Mouse (Mus musculus) heart, postnatal 25 days (tissue): Measurements from ENCODE around the gene B830017H08Rik. TPM values are rescaled to one million over a fixed set of nuclear protein-coding genes. Genes with fewer than 3 reads are reported as not detected.

Experiments
- DNase-seq: peaks from one replicate; pipeline ENCODE4 v3.0.0; 2022; ENCODE audit warnings: low spot score
- intact Hi-C: fragments of 180-260 bp; cut with DNase I; formaldehyde crosslinking; loops from one replicate; pipeline ENCODE4 v1.15.1; 2025
- total RNA-seq, 2 experiments: library from RNA; stranded (reverse); gene quantifications; 2 replicates each; pipeline ENCODE4 v1.2.3; 2021

Gene B830017H08Rik
- total RNA-seq, 2 experiments from 2014 or later = not detected

- DNase-seq = no peak
- intact Hi-C loops = no loop called here
Observed at GRCm38 (mm10) chr16:17842437-17842836, 9.5 kb downstream of the B830017H08Rik start.

GRCm38 (mm10) chr16:17843701-17844365 lies 10.9 kb downstream of the B830017H08Rik start:
- intact Hi-C loops = no loop called here
- no peak for DNase-seq

GRCm38 (mm10) chr16:17848431-17848830 lies 15.5 kb downstream of the B830017H08Rik start:
- no peak for DNase-seq
- intact Hi-C loops = no loop called here

GRCm38 (mm10) chr16:17848928-17849327 lies 16.0 kb downstream of the B830017H08Rik start:
- intact Hi-C loops = no loop called here

GRCm38 (mm10) chr16:17849486-17849885 lies 16.6 kb downstream of the B830017H08Rik start:
- DNase-seq = no peak
- intact Hi-C loops = no loop called here

More at GRCm38 (mm10) chr16:17848928-17849327, 16.0 kb downstream of the B830017H08Rik start:
- no peak for DNase-seq

GRCm38 (mm10) chr16:17851331-17851730 lies 18.4 kb downstream of the B830017H08Rik start:
- intact Hi-C loops = no loop called here
- DNase-seq = no peak

- intact Hi-C loops = no loop called here
- DNase-seq = no peak
Observed at GRCm38 (mm10) chr16:17851860-17852259, 18.9 kb downstream of the B830017H08Rik start.

- intact Hi-C loops = no loop called here
- no peak for DNase-seq
Observed at GRCm38 (mm10) chr16:17853263-17853662, 20.3 kb downstream of the B830017H08Rik start.

GRCm38 (mm10) chr16:17857157-17857556 lies 24.2 kb downstream of the B830017H08Rik start:
- DNase-seq = no peak
- intact Hi-C loops = loop anchor here (5.0 kb wide), 1 partner anchor 130 kb away; no protein-coding TSS in a partner anchor

- DNase-seq = no peak
- intact Hi-C loops = loop anchor here (5.0 kb wide), 1 partner anchor 129 kb away; no protein-coding TSS in a partner anchor
Observed at GRCm38 (mm10) chr16:17858592-17858991, 25.7 kb downstream of the B830017H08Rik start.

- no peak for DNase-seq
Observed at GRCm38 (mm10) chr16:17865293-17865692, 32.4 kb downstream of the B830017H08Rik start.

GRCm38 (mm10) chr16:17865770-17866169 lies 32.8 kb downstream of the B830017H08Rik start:
- DNase-seq = no peak
- intact Hi-C loops = no loop called here

More at GRCm38 (mm10) chr16:17865293-17865692, 32.4 kb downstream of the B830017H08Rik start:
- intact Hi-C loops = no loop called here

- intact Hi-C loops = no loop called here
- no peak for DNase-seq
Observed at GRCm38 (mm10) chr16:17871248-17871647, 38.3 kb downstream of the B830017H08Rik start.

- no peak for DNase-seq
- intact Hi-C loops = no loop called here
Observed at GRCm38 (mm10) chr16:17872995-17873394, 40.1 kb downstream of the B830017H08Rik start.

- intact Hi-C loops = no loop called here
- DNase-seq = no peak
Observed at GRCm38 (mm10) chr16:17875174-17875573, 42.3 kb downstream of the B830017H08Rik start.

GRCm38 (mm10) chr16:17876096-17876495 lies 43.2 kb downstream of the B830017H08Rik start:
- intact Hi-C loops = no loop called here
- no peak for DNase-seq

GRCm38 (mm10) chr16:17879571-17879970 lies 46.6 kb downstream of the B830017H08Rik start:
- no peak for DNase-seq
- intact Hi-C loops = no loop called here

- intact Hi-C loops = no loop called here
- DNase-seq = no peak
Observed at GRCm38 (mm10) chr16:17882196-17882595, 49.3 kb downstream of the B830017H08Rik start.

- no peak for DNase-seq
- intact Hi-C loops = no loop called here
Observed at GRCm38 (mm10) chr16:17884116-17884515, 51.2 kb downstream of the B830017H08Rik start.
